Mouse (Mus musculus): ENCODE data around the gene Znrf2.

Znrf2 gene

GRCm38 (mm10) chr6:54906053-54907040, 89.6 kb downstream of the Znrf2 start:
- intact Hi-C loops (cut with DNase I) = no loop called here

GRCm38 (mm10) chr6:54914977-54915376, 98.3 kb downstream of the Znrf2 start:
- intact Hi-C loops (cut with DNase I) = loop anchor here (5.0 to 10.0 kb wide), 4 partner anchors 57 to 210 kb away; partner anchors contain the start of genes Ggct and Nod1

- intact Hi-C loops (cut with DNase I) = loop anchor here (2.0 to 10.0 kb wide), 5 partner anchors 56 to 251 kb away; partner anchors contain the start of genes Ggct and Nod1
Observed at GRCm38 (mm10) chr6:54916163-54916562, 99.4 kb downstream of the Znrf2 start.

GRCm38 (mm10) chr6:54916941-54917340, 100.2 kb downstream of the Znrf2 start:
- intact Hi-C loops (cut with DNase I) = loop anchor here (2.0 to 10.0 kb wide), 5 partner anchors 55 to 250 kb away; partner anchors contain the start of genes Ggct and Nod1

GRCm38 (mm10) chr6:54917523-54917922, 100.8 kb downstream of the Znrf2 start:
- intact Hi-C loops (cut with DNase I) = loop anchor here (2.0 to 10.0 kb wide), 5 partner anchors 55 to 249 kb away; partner anchors contain the start of genes Ggct and Nod1

GRCm38 (mm10) chr6:54918521-54918920, 101.8 kb downstream of the Znrf2 start:
- intact Hi-C loops (cut with DNase I) = loop anchor here (5.0 to 10.0 kb wide), 4 partner anchors 54 to 214 kb away; partner anchors contain the start of genes Ggct and Nod1

- intact Hi-C loops (cut with DNase I) = no loop called here
Observed at GRCm38 (mm10) chr6:54924538-54924937, 107.8 kb downstream of the Znrf2 start.

GRCm38 (mm10) chr6:54925736-54926440, 109.2 kb downstream of the Znrf2 start:
- intact Hi-C loops (cut with DNase I) = no loop called here

GRCm38 (mm10) chr6:54926899-54927298, 110.2 kb downstream of the Znrf2 start:
- intact Hi-C loops (cut with DNase I) = no loop called here

- intact Hi-C loops (cut with DNase I) = no loop called here
Observed at GRCm38 (mm10) chr6:54927946-54928345, 111.2 kb downstream of the Znrf2 start.

- intact Hi-C loops (cut with DNase I) = loop anchor here (5.0 kb wide), 1 partner anchor 41 kb away; the partner anchor contains the start of gene Nod1
Observed at GRCm38 (mm10) chr6:54931641-54932040, 114.9 kb downstream of the Znrf2 start.

- intact Hi-C loops (cut with DNase I) = loop anchor here (5.0 kb wide), 1 partner anchor 40 kb away; the partner anchor contains the start of gene Nod1
Observed at GRCm38 (mm10) chr6:54932526-54932925, 115.8 kb downstream of the Znrf2 start.

- intact Hi-C loops (cut with DNase I) = loop anchor here (5.0 kb wide), 1 partner anchor 39 kb away; the partner anchor contains the start of gene Nod1
Observed at GRCm38 (mm10) chr6:54933216-54933615, 116.5 kb downstream of the Znrf2 start.

GRCm38 (mm10) chr6:54933866-54934265, 117.2 kb downstream of the Znrf2 start:
- intact Hi-C loops (cut with DNase I) = loop anchor here (5.0 kb wide), 1 partner anchor 38 kb away; the partner anchor contains the start of gene Nod1

- intact Hi-C loops (cut with DNase I) = loop anchor here (5.0 kb wide), 1 partner anchor 38 kb away; the partner anchor contains the start of gene Nod1
Observed at GRCm38 (mm10) chr6:54934313-54934712, 117.6 kb downstream of the Znrf2 start.

- intact Hi-C loops (cut with DNase I) = loop anchor here (5.0 kb wide), 1 partner anchor 37 kb away; the partner anchor contains the start of gene Nod1
Observed at GRCm38 (mm10) chr6:54934930-54935329, 118.2 kb downstream of the Znrf2 start.

GRCm38 (mm10) chr6:54936496-54936895, 119.8 kb downstream of the Znrf2 start:
- intact Hi-C loops (cut with DNase I) = no loop called here

GRCm38 (mm10) chr6:54939631-54940030, 122.9 kb downstream of the Znrf2 start:
- intact Hi-C loops (cut with DNase I) = no loop called here

- intact Hi-C loops (cut with DNase I) = no loop called here
Observed at GRCm38 (mm10) chr6:54940126-54940525, 123.4 kb downstream of the Znrf2 start.

GRCm38 (mm10) chr6:54941149-54941548, 124.4 kb downstream of the Znrf2 start:
- intact Hi-C loops (cut with DNase I) = no loop called here

All from adrenal gland (tissue).